Mouse (Mus musculus): ENCODE data around the gene Tfec. TPM values are rescaled to one million over a fixed set of nuclear protein-coding genes. Genes with fewer than 3 reads are reported as not detected.

Tfec gene
- 53.6 and 57.1 TPM in 2 replicates for polyA plus RNA-seq (2015; fragmentation: Nextera tagmentation; extraction: Ambion mirVana)

- Histone ChIP-seq H3K9me3 (no peaks in the 10 kb centered on the region), H3K4me3 (replicated peaks) (no peak within 1 kb of the TSS), H3K27ac (peak within 1 kb of the TSS; percentile 48; the same call in 1 of the 2 replicates), H3K36me3 (no peaks in the 10 kb centered on the region), H3K4me1 (replicated peaks) (0 out of 2 replicates have a peak, but pooled peaks cover 2% of the 10 kb centered on the region), H3K4me2 (replicated peaks) (no peak within 1 kb of the TSS), H3K27me3 (replicated peaks) (no peaks in the 10 kb centered on the region), H3K9ac (no peak within 1 kb of the TSS)
- 68% methylated on average over 7 of the region's 7 CpGs for whole genome bisulfite sequencing
- peak; percentile 93 for ATAC-seq
Measured at GRCm38 (mm10) chr6:16898251-16898862, at the start of gene Tfec. Gene Tfec, minus strand, starts transcription at chr6:16898441.

- no peak for ATAC-seq
- WGBS = 48% methylated on average over 3 of the region's 3 CpGs
- Histone ChIP-seq H3K4me3 (replicated peaks) (no peak overlapping the region), H3K4me1 (replicated peaks) (no peaks in the 10 kb centered on the region), H3K36me3 (no peaks in the 10 kb centered on the region), H3K9me3 (no peaks in the 10 kb centered on the region), H3K4me2 (replicated peaks) (no peak overlapping the region), H3K27ac (no peak overlapping the region), H3K9ac (no peak overlapping the region), H3K27me3 (replicated peaks) (no peaks in the 10 kb centered on the region)
Measured at GRCm38 (mm10) chr6:16947837-16948236, 49.6 kb upstream of the Tfec start.

GRCm38 (mm10) chr6:16943513-16943912 lies 45.3 kb upstream of the Tfec start:
- no peak overlapping the region for H3K4me3 ChIP-seq (replicated peaks)
- H3K4me1 ChIP-seq (replicated peaks) = no peaks in the 10 kb centered on the region
- no peaks in the 10 kb centered on the region for H3K27me3 ChIP-seq (replicated peaks)
- 82% methylated on average over 3 of the region's 3 CpGs for WGBS
- no peaks in the 10 kb centered on the region for H3K9me3 ChIP-seq
- H3K9ac ChIP-seq = no peak overlapping the region
- H3K36me3 ChIP-seq = no peaks in the 10 kb centered on the region
- H3K4me2 ChIP-seq (replicated peaks) = no peak overlapping the region
- no peak overlapping the region for H3K27ac ChIP-seq
- ATAC-seq = no peak

- Histone ChIP-seq H3K9ac (no peak overlapping the region), H3K36me3 (no peaks in the 10 kb centered on the region), H3K4me1 (replicated peaks) (no peaks in the 10 kb centered on the region), H3K27me3 (replicated peaks) (no peaks in the 10 kb centered on the region), H3K4me3 (replicated peaks) (no peak overlapping the region), H3K4me2 (replicated peaks) (no peak overlapping the region), H3K27ac (no peak overlapping the region), H3K9me3 (no peaks in the 10 kb centered on the region)
- no peak for ATAC-seq
- WGBS = 64% methylated on average over 4 of the region's 4 CpGs
Measured at GRCm38 (mm10) chr6:16942433-16942832, 44.2 kb upstream of the Tfec start.

- H3K36me3 ChIP-seq = no peaks in the 10 kb centered on the region
- no peak overlapping the region for H3K27ac ChIP-seq
- H3K9ac ChIP-seq = no peak overlapping the region
- no peak overlapping the region for H3K4me2 ChIP-seq (replicated peaks)
- H3K4me3 ChIP-seq (replicated peaks) = no peak overlapping the region
- ATAC-seq = no peak
- H3K27me3 ChIP-seq (replicated peaks) = no peaks in the 10 kb centered on the region
- no peaks in the 10 kb centered on the region for H3K9me3 ChIP-seq
- H3K4me1 ChIP-seq (replicated peaks) = no peaks in the 10 kb centered on the region
- 87% methylated on average over 6 of the region's 6 CpGs for WGBS
Measured at GRCm38 (mm10) chr6:16931059-16931458, 32.8 kb upstream of the Tfec start.

- Histone ChIP-seq H3K4me1 (replicated peaks) (no peaks in the 10 kb centered on the region), H3K4me3 (replicated peaks) (no peak overlapping the region), H3K36me3 (no peaks in the 10 kb centered on the region), H3K9me3 (no peaks in the 10 kb centered on the region), H3K27me3 (replicated peaks) (no peaks in the 10 kb centered on the region), H3K27ac (no peak overlapping the region), H3K9ac (no peak overlapping the region), H3K4me2 (replicated peaks) (no peak overlapping the region)
- WGBS = 15% methylated on average over 2 of the region's 2 CpGs
- ATAC-seq = no peak
Measured at GRCm38 (mm10) chr6:16920111-16920656, 21.9 kb upstream of the Tfec start.

- WGBS = 28% methylated on average over 5 of the region's 5 CpGs
- Histone ChIP-seq H3K27me3 (replicated peaks) (no peaks in the 10 kb centered on the region), H3K4me3 (replicated peaks) (no peak overlapping the region)
Measured at GRCm38 (mm10) chr6:16891819-16892218, 6.4 kb downstream of the Tfec start.

GRCm38 (mm10) chr6:16883537-16884307 lies 14.5 kb downstream of the Tfec start:
- H3K27ac ChIP-seq = no peak overlapping the region
- no peaks in the 10 kb centered on the region for H3K4me1 ChIP-seq (replicated peaks)
- H3K36me3 ChIP-seq = no peaks in the 10 kb centered on the region
- H3K4me3 ChIP-seq (replicated peaks) = no peak overlapping the region
- no peak overlapping the region for H3K4me2 ChIP-seq (replicated peaks)
- H3K27me3 ChIP-seq (replicated peaks) = no peaks in the 10 kb centered on the region
- no peaks in the 10 kb centered on the region for H3K9me3 ChIP-seq
- 59% methylated on average over 5 of the region's 5 CpGs for WGBS
- ATAC-seq = no peak
- H3K9ac ChIP-seq = no peak overlapping the region

More at GRCm38 (mm10) chr6:16891819-16892218, 6.4 kb downstream of the Tfec start:
- peak; percentile 94 for ATAC-seq
- Histone ChIP-seq H3K36me3 (no peaks in the 10 kb centered on the region), H3K9me3 (no peaks in the 10 kb centered on the region), H3K4me2 (replicated peaks) (no peak overlapping the region), H3K4me1 (replicated peaks) (0 out of 2 replicates have a peak, but pooled peaks cover 2% of the 10 kb centered on the region), H3K9ac (no peak overlapping the region), H3K27ac (0 out of 2 replicates have a peak overlapping the region, but pooled peaks have one; percentile 7)

- WGBS = 90% methylated on average over 2 of the region's 2 CpGs
- no peak for ATAC-seq
- Histone ChIP-seq H3K9ac (no peak overlapping the region), H3K9me3 (no peaks in the 10 kb centered on the region), H3K27ac (no peak overlapping the region), H3K36me3 (no peaks in the 10 kb centered on the region), H3K4me3 (replicated peaks) (no peak overlapping the region), H3K4me1 (replicated peaks) (no peaks in the 10 kb centered on the region), H3K4me2 (replicated peaks) (no peak overlapping the region), H3K27me3 (replicated peaks) (no peaks in the 10 kb centered on the region)
Measured at GRCm38 (mm10) chr6:16874021-16874542, 24.2 kb downstream of the Tfec start.

GRCm38 (mm10) chr6:16870067-16870466 lies 28.2 kb downstream of the Tfec start:
- 50% methylated on average over 2 of the region's 2 CpGs for WGBS
- Histone ChIP-seq H3K27ac (no peak overlapping the region), H3K4me2 (replicated peaks) (no peak overlapping the region), H3K9ac (no peak overlapping the region), H3K4me3 (replicated peaks) (no peak overlapping the region), H3K36me3 (no peaks in the 10 kb centered on the region), H3K4me1 (replicated peaks) (no peaks in the 10 kb centered on the region), H3K27me3 (replicated peaks) (no peaks in the 10 kb centered on the region), H3K9me3 (no peaks in the 10 kb centered on the region)
- ATAC-seq = no peak

GRCm38 (mm10) chr6:16868314-16868713 lies 29.9 kb downstream of the Tfec start:
- Histone ChIP-seq H3K9ac (no peak overlapping the region), H3K4me1 (replicated peaks) (no peaks in the 10 kb centered on the region), H3K4me2 (replicated peaks) (no peak overlapping the region), H3K4me3 (replicated peaks) (no peak overlapping the region), H3K9me3 (no peaks in the 10 kb centered on the region), H3K27ac (no peak overlapping the region), H3K36me3 (no peaks in the 10 kb centered on the region), H3K27me3 (replicated peaks) (no peaks in the 10 kb centered on the region)
- 66% methylated on average over 2 of the region's 2 CpGs for WGBS
- ATAC-seq = no peak

GRCm38 (mm10) chr6:16862753-16863508 lies 35.3 kb downstream of the Tfec start:
- H3K36me3 ChIP-seq = no peaks in the 10 kb centered on the region
- no peak overlapping the region for H3K4me3 ChIP-seq (replicated peaks)
- H3K9ac ChIP-seq = no peak overlapping the region
- H3K27me3 ChIP-seq (replicated peaks) = no peaks in the 10 kb centered on the region
- H3K9me3 ChIP-seq = no peaks in the 10 kb centered on the region
- 90% methylated on average over 6 of the region's 6 CpGs for WGBS
- ATAC-seq = no peak
- H3K27ac ChIP-seq = no peak overlapping the region
- H3K4me1 ChIP-seq (replicated peaks) = no peaks in the 10 kb centered on the region
- H3K4me2 ChIP-seq (replicated peaks) = no peak overlapping the region

All from intestine, embryonic 15.5 days (tissue).